24 mouse cellular contexts compared by ENCODE assay signal in genomic region chr11:119554706-119555105, GRCm38 (mm10). TPM values are rescaled to one million over a fixed set of nuclear protein-coding genes. Genes with fewer than 3 reads are reported as not detected.
A peak's percentile ranks its signal among the peaks of the same experiment; 100 is the strongest.
DNase-seq lines count a peak whose midpoint lies in the region; ATAC-seq and TF ChIP-seq lines count a peak whose summit lies in the region.
"Had no signal": no experiment of that assay in that cellular context is flagged by ENCODE, and none has a peak within 500 bp of the region (broad histone marks: within the 10 kb centered on the region; RNA-seq: fewer than 3 reads in every experiment).

No protein-coding gene starts in this region.

- no peak overlapping the region for H3K27ac ChIP-seq in kidney, embryonic 14.5 days (ENCODE audit: low read depth, low read length)
- H3K27ac ChIP-seq in lung, embryonic 16.5 days (ENCODE audit: low read length) = peak overlapping the region; percentile 80
- H3K27ac ChIP-seq: embryonic facial prominence, embryonic 12.5 days; embryonic facial prominence, embryonic 15.5 days; gastrocnemius, adult 2 months; hindbrain, embryonic 12.5 days; hindbrain, embryonic 15.5 days had no signal

- H3K9me3 ChIP-seq in kidney, embryonic 14.5 days (ENCODE audit: control insufficient read depth, low read length) = no peaks in the 10 kb centered on the region
- H3K9me3 ChIP-seq in lung, embryonic 16.5 days (ENCODE audit: control insufficient read depth, low read length) = no peaks in the 10 kb centered on the region
- H3K9me3 ChIP-seq: embryonic facial prominence, embryonic 12.5 days; embryonic facial prominence, embryonic 15.5 days; G1E; hindbrain, embryonic 12.5 days; hindbrain, embryonic 15.5 days had no signal

- peaks cover 17% of the 10 kb centered on the region for H3K27me3 ChIP-seq in kidney, embryonic 14.5 days (ENCODE audit: control insufficient read depth, insufficient read depth, low read length)
- peaks cover 9% of the 10 kb centered on the region for H3K27me3 ChIP-seq in lung, embryonic 16.5 days (ENCODE audit: control insufficient read depth, insufficient read depth, low read depth, low read length)
- H3K27me3 ChIP-seq: hindbrain, embryonic 15.5 days; Patski had no signal

- H3K9ac ChIP-seq in kidney, embryonic 14.5 days (ENCODE audit: low read depth, low read length) = no peak overlapping the region
- no peak overlapping the region for H3K9ac ChIP-seq in lung, embryonic 16.5 days (ENCODE audit: low read length)
- H3K9ac ChIP-seq: embryonic facial prominence, embryonic 12.5 days; embryonic facial prominence, embryonic 15.5 days; forebrain, postnatal 0 days; hindbrain, embryonic 12.5 days; hindbrain, embryonic 15.5 days had no signal

- no peak for TF ChIP-seq POLR2A in lung, adult 2 months (IDR thresholded peaks at IDR 0.05; ENCODE audit: borderline replicate concordance, extremely low read depth, low read depth, low read length)

- DNase-seq in cerebellum, postnatal 10 days = peak; percentile 48 to 58
- DNase-seq in cerebellum, adult 18-20 months = no peak
- DNase-seq in kidney, postnatal 14 days = peak; percentile 14
- DNase-seq in lung, adult 2 months = no peak
- DNase-seq: adrenal gland, postnatal 10 days; adrenal gland, postnatal 36 days; B cell, adult 2 months; cerebellum, adult 11 months; cerebellum, adult 8-10 months; cerebellum, postnatal 25 days; forebrain, postnatal 0 days; gastrocnemius, adult 2 months; gastrocnemius, postnatal 14 days; heart, adult 11 months had no signal

- 61% methylated on average over 7 of the region's 7 CpGs for WGBS in kidney, embryonic 14.5 days
- 49% methylated on average over 7 of the region's 7 CpGs for WGBS in lung, embryonic 16.5 days
- WGBS in lung, adult 2 months = 66% methylated on average over 7 of the region's 7 CpGs

- no peak for ATAC-seq in kidney, embryonic 14.5 days (ENCODE audit: low FRiP score, low TSS enrichment)
- 0 out of 2 replicates have a peak, but pooled peaks have one; percentile 39 for ATAC-seq in lung, embryonic 16.5 days (ENCODE audit: low read depth)
- ATAC-seq: forebrain, embryonic 14.5 days; forebrain, postnatal 0 days; Patski had no signal

- no peak overlapping the region for H3K4me2 ChIP-seq in kidney, embryonic 14.5 days (replicated peaks; ENCODE audit: low read depth, low read length)
- no peak overlapping the region for H3K4me2 ChIP-seq in lung, embryonic 16.5 days (ENCODE audit: low read depth, low read length)
- H3K4me2 ChIP-seq: embryonic facial prominence, embryonic 12.5 days; embryonic facial prominence, embryonic 15.5 days; heart, embryonic 11.5 days; hindbrain, embryonic 12.5 days; hindbrain, embryonic 15.5 days had no signal

- no peak overlapping the region for H3K4me3 ChIP-seq in kidney, embryonic 14.5 days (ENCODE audit: low read length)
- H3K4me3 ChIP-seq in lung, embryonic 16.5 days (ENCODE audit: low read length) = no peak overlapping the region
- H3K4me3 ChIP-seq in lung, adult 2 months (replicated peaks; ENCODE audit: extremely low read depth, low read depth, low read length) = no peak overlapping the region
- H3K4me3 ChIP-seq: embryonic facial prominence, embryonic 12.5 days; embryonic facial prominence, embryonic 15.5 days; gastrocnemius, adult 2 months; hindbrain, embryonic 12.5 days; hindbrain, embryonic 15.5 days had no signal

- H3K4me1 ChIP-seq in kidney, embryonic 14.5 days (ENCODE audit: control insufficient read depth, insufficient read depth, low read length) = peaks cover 11% of the 10 kb centered on the region
- H3K4me1 ChIP-seq in lung, embryonic 16.5 days (replicated peaks; ENCODE audit: control insufficient read depth, insufficient read depth, low read length) = peaks cover 58% of the 10 kb centered on the region
- peaks cover 10% of the 10 kb centered on the region for H3K4me1 ChIP-seq in lung, adult 2 months (ENCODE audit: control insufficient read depth, insufficient read depth, low read length)

- H3K36me3 ChIP-seq in kidney, embryonic 14.5 days (ENCODE audit: control insufficient read depth, insufficient read depth, low read length) = no peaks in the 10 kb centered on the region
- no peaks in the 10 kb centered on the region for H3K36me3 ChIP-seq in lung, embryonic 16.5 days (ENCODE audit: control insufficient read depth, insufficient read depth, low read length)
- H3K36me3 ChIP-seq: embryonic facial prominence, embryonic 12.5 days; embryonic facial prominence, embryonic 15.5 days; G1E; hindbrain, embryonic 12.5 days; hindbrain, embryonic 15.5 days had no signal

- TF ChIP-seq CTCF in lung, adult 2 months (IDR thresholded peaks at IDR 0.05; ENCODE audit: insufficient read depth, low read length) = no peak

RNA-seq across cellular contexts. Expression of gene Nptx1, which starts 7.2 kb away (rescaled TPM):
- 0.40 and 0.53 TPM in 2 replicates for polyA plus RNA-seq in kidney, embryonic 14.5 days (2014; fragmentation: Nextera tagmentation; extraction: Ambion mirVana)
- polyA plus RNA-seq in lung, embryonic 16.5 days (2015; fragmentation: Nextera tagmentation; extraction: Ambion mirVana) = 1.0 and 1.2 TPM in 2 replicates
- 8.7 and 11.8 TPM in 2 replicates for polyA plus RNA-seq in lung, adult 2 months (2012; rRNA removed)
- polyA plus RNA-seq: G1E had no signal

RNA-seq across cellular contexts. Expression of gene Rptor, which starts 48.0 kb away (rescaled TPM):
- polyA plus RNA-seq in kidney, embryonic 14.5 days (2014; fragmentation: Nextera tagmentation; extraction: Ambion mirVana) = 11.8 and 15.7 TPM in 2 replicates
- 7.1 TPM in 2 replicates for polyA plus RNA-seq in lung, embryonic 16.5 days (2015; fragmentation: Nextera tagmentation; extraction: Ambion mirVana)
- polyA plus RNA-seq in lung, adult 2 months (2012; rRNA removed) = 24.1 and 26.2 TPM in 2 replicates

Comparison
In these comparisons a context has a peak if more than half of its experiments do, and no peak if none do; other contexts are left out.
1. DNase-seq: peak in cerebellum, postnatal 10 days (2 of 2) and kidney, postnatal 14 days (single experiment); none in cerebellum, adult 18-20 months (0 of 2) and lung, adult 2 months (single experiment).